Mouse (Mus musculus): ENCODE measurements around the gene Pgap3. TPM values are rescaled to one million over a fixed set of nuclear protein-coding genes. Genes with fewer than 3 reads are reported as not detected.

The Pgap3 gene
- polyA plus RNA-seq, 1 experiment: 13.2 TPM

- Histone ChIP-seq H3K27ac (ENCODE audit: insufficient read depth, low read length) (no peak overlapping the region), H3K27me3 (ENCODE audit: control insufficient read depth, insufficient read depth, low read length) (no peaks in the 10 kb centered on the region), H3K4me3 (replicated peaks; ENCODE audit: insufficient read depth, low read depth, low read length) (no peak overlapping the region), H3K4me1 (ENCODE audit: control insufficient read depth, insufficient read depth, low read length) (peaks cover 18% of the 10 kb centered on the region)
- whole genome bisulfite sequencing: 53% methylated on average over 1 of the region's 1 CpGs
- DNase-seq: no peak
- no peak for TF ChIP-seq CTCF (IDR thresholded peaks at IDR 0.05; ENCODE audit: borderline replicate concordance, insufficient read depth, low read depth, low read length)
Measured at GRCm38 (mm10) chr11:98445238-98445637, 44.9 kb upstream of the Pgap3 start.

- TF ChIP-seq POLR2A (IDR thresholded peaks at IDR 0.05; ENCODE audit: borderline replicate concordance, insufficient read depth, low read length) (no peak), CTCF (IDR thresholded peaks at IDR 0.05; ENCODE audit: borderline replicate concordance, insufficient read depth, low read depth, low read length) (no peak)
- WGBS: 98% methylated on average over 1 of the region's 1 CpGs
Measured at GRCm38 (mm10) chr11:98443688-98444087, 43.4 kb upstream of the Pgap3 start.

GRCm38 (mm10) chr11:98438331-98439158, 38.3 kb upstream of the Pgap3 start, which contains the start of gene Mien1:
TSS of gene Mien1 (minus strand) at chr11:98438991.
- Histone ChIP-seq H3K4me3 (replicated peaks; ENCODE audit: insufficient read depth, low read depth, low read length) (peak within 1 kb of the TSS; percentile 68), H3K27ac (ENCODE audit: insufficient read depth, low read length) (no peak within 1 kb of the TSS), H3K27me3 (ENCODE audit: control insufficient read depth, insufficient read depth, low read length) (no peaks in the 10 kb centered on the region), H3K4me1 (ENCODE audit: control insufficient read depth, insufficient read depth, low read length) (no peaks in the 10 kb centered on the region; the same call in 1 of the 2 replicates)
- WGBS: under 1% methylated on average over 43 of the region's 43 CpGs
- TF ChIP-seq CTCF (IDR thresholded peaks at IDR 0.05; ENCODE audit: borderline replicate concordance, insufficient read depth, low read depth, low read length) (peak; percentile 85), POLR2A (IDR thresholded peaks at IDR 0.05; ENCODE audit: borderline replicate concordance, insufficient read depth, low read length) (peak; percentile 94)
- peak; percentile 93 to 98 for DNase-seq

More at GRCm38 (mm10) chr11:98443688-98444087, 43.4 kb upstream of the Pgap3 start:
- no peak for DNase-seq
- H3K4me3 ChIP-seq (replicated peaks; ENCODE audit: insufficient read depth, low read depth, low read length): no peak overlapping the region
- H3K4me1 ChIP-seq (ENCODE audit: control insufficient read depth, insufficient read depth, low read length): peaks cover 10% of the 10 kb centered on the region; the same call in 1 of the 2 replicates
- H3K27me3 ChIP-seq (ENCODE audit: control insufficient read depth, insufficient read depth, low read length): no peaks in the 10 kb centered on the region
- H3K27ac ChIP-seq (ENCODE audit: insufficient read depth, low read length): no peak overlapping the region

- no peak overlapping the region for H3K27ac ChIP-seq (ENCODE audit: insufficient read depth, low read length)
- DNase-seq: no peak
- WGBS: 89% methylated on average over 6 of the region's 6 CpGs
- H3K4me3 ChIP-seq (replicated peaks; ENCODE audit: insufficient read depth, low read depth, low read length): no peak overlapping the region
- H3K27me3 ChIP-seq (ENCODE audit: control insufficient read depth, insufficient read depth, low read length): no peaks in the 10 kb centered on the region
- H3K4me1 ChIP-seq (ENCODE audit: control insufficient read depth, insufficient read depth, low read length): no peaks in the 10 kb centered on the region; the same call in 1 of the 2 replicates
- TF ChIP-seq CTCF (IDR thresholded peaks at IDR 0.05; ENCODE audit: borderline replicate concordance, insufficient read depth, low read depth, low read length) (no peak), POLR2A (IDR thresholded peaks at IDR 0.05; ENCODE audit: borderline replicate concordance, insufficient read depth, low read length) (no peak)
Measured at GRCm38 (mm10) chr11:98437441-98437840, 37.2 kb upstream of the Pgap3 start.

- Histone ChIP-seq H3K4me1 (ENCODE audit: control insufficient read depth, insufficient read depth, low read length) (no peaks in the 10 kb centered on the region; the same call in 1 of the 2 replicates), H3K27ac (ENCODE audit: insufficient read depth, low read length) (no peak overlapping the region), H3K4me3 (replicated peaks; ENCODE audit: insufficient read depth, low read depth, low read length) (no peak overlapping the region), H3K27me3 (ENCODE audit: control insufficient read depth, insufficient read depth, low read length) (no peaks in the 10 kb centered on the region)
- TF ChIP-seq CTCF (IDR thresholded peaks at IDR 0.05; ENCODE audit: borderline replicate concordance, insufficient read depth, low read depth, low read length) (no peak), POLR2A (IDR thresholded peaks at IDR 0.05; ENCODE audit: borderline replicate concordance, insufficient read depth, low read length) (no peak)
- no peak for DNase-seq
- 89% methylated on average over 9 of the region's 9 CpGs for WGBS
Measured at GRCm38 (mm10) chr11:98435723-98436122, 35.4 kb upstream of the Pgap3 start.

- TF ChIP-seq CTCF (IDR thresholded peaks at IDR 0.05; ENCODE audit: borderline replicate concordance, insufficient read depth, low read depth, low read length) (no peak), POLR2A (IDR thresholded peaks at IDR 0.05; ENCODE audit: borderline replicate concordance, insufficient read depth, low read length) (no peak)
- 77% methylated on average over 9 of the region's 9 CpGs for WGBS
- Histone ChIP-seq H3K27ac (ENCODE audit: insufficient read depth, low read length) (no peak overlapping the region), H3K27me3 (ENCODE audit: control insufficient read depth, insufficient read depth, low read length) (no peaks in the 10 kb centered on the region), H3K4me3 (replicated peaks; ENCODE audit: insufficient read depth, low read depth, low read length) (no peak overlapping the region), H3K4me1 (ENCODE audit: control insufficient read depth, insufficient read depth, low read length) (no peaks in the 10 kb centered on the region)
- no peak for DNase-seq
Measured at GRCm38 (mm10) chr11:98431743-98432502, 31.6 kb upstream of the Pgap3 start.

GRCm38 (mm10) chr11:98428436-98428835, 28.1 kb upstream of the Pgap3 start:
- Histone ChIP-seq H3K4me3 (replicated peaks; ENCODE audit: insufficient read depth, low read depth, low read length) (no peak overlapping the region), H3K27me3 (ENCODE audit: control insufficient read depth, insufficient read depth, low read length) (no peaks in the 10 kb centered on the region), H3K4me1 (ENCODE audit: control insufficient read depth, insufficient read depth, low read length) (no peaks in the 10 kb centered on the region), H3K27ac (ENCODE audit: insufficient read depth, low read length) (no peak overlapping the region)
- 83% methylated on average over 5 of the region's 5 CpGs for WGBS
- DNase-seq: no peak
- TF ChIP-seq CTCF (IDR thresholded peaks at IDR 0.05; ENCODE audit: borderline replicate concordance, insufficient read depth, low read depth, low read length): no peak
- TF ChIP-seq POLR2A (IDR thresholded peaks at IDR 0.05; ENCODE audit: borderline replicate concordance, insufficient read depth, low read length): no peak
